Mouse (Mus musculus): Measurements from ENCODE around the gene Atl1. TPM values are rescaled to one million over a fixed set of nuclear protein-coding genes. Genes with fewer than 3 reads are reported as not detected.

The Atl1 gene
- total RNA-seq, 1 experiment from 2014 or later, result 4.8 TPM

GRCm38 (mm10) chr12:69877842-69878363, 14.5 kb upstream of the Atl1 start:
- ATAC-seq (replicated peaks in 1 of 2; ENCODE audit: insufficient read depth in 1 of 2, low FRiP score in 2 of 2, low TSS enrichment in 1 of 2, low read depth in 1 of 2, poor library complexity in 2 of 2, severe bottlenecking in 2 of 2), result no peak

- ATAC-seq (replicated peaks in 1 of 2; ENCODE audit: insufficient read depth in 1 of 2, low FRiP score in 2 of 2, low TSS enrichment in 1 of 2, low read depth in 1 of 2, poor library complexity in 2 of 2, severe bottlenecking in 2 of 2), result no peak
Observed at GRCm38 (mm10) chr12:69879172-69879665, 13.2 kb upstream of the Atl1 start.

- no peak for ATAC-seq (replicated peaks in 1 of 2; ENCODE audit: insufficient read depth in 1 of 2, low FRiP score in 2 of 2, low TSS enrichment in 1 of 2, low read depth in 1 of 2, poor library complexity in 2 of 2, severe bottlenecking in 2 of 2)
Observed at GRCm38 (mm10) chr12:69879739-69880138, 12.7 kb upstream of the Atl1 start.

- ATAC-seq (replicated peaks in 1 of 2; ENCODE audit: insufficient read depth in 1 of 2, low FRiP score in 2 of 2, low TSS enrichment in 1 of 2, low read depth in 1 of 2, poor library complexity in 2 of 2, severe bottlenecking in 2 of 2), result no peak
Observed at GRCm38 (mm10) chr12:69881198-69881905, 11.1 kb upstream of the Atl1 start.

- ATAC-seq (replicated peaks in 1 of 2; ENCODE audit: insufficient read depth in 1 of 2, low FRiP score in 2 of 2, low TSS enrichment in 1 of 2, low read depth in 1 of 2, poor library complexity in 2 of 2, severe bottlenecking in 2 of 2), result no peak
Observed at GRCm38 (mm10) chr12:69884053-69884452, 8.4 kb upstream of the Atl1 start.

GRCm38 (mm10) chr12:69885170-69885923, 7.1 kb upstream of the Atl1 start:
- ATAC-seq (replicated peaks in 1 of 2; ENCODE audit: insufficient read depth in 1 of 2, low FRiP score in 2 of 2, low TSS enrichment in 1 of 2, low read depth in 1 of 2, poor library complexity in 2 of 2, severe bottlenecking in 2 of 2), result no peak

GRCm38 (mm10) chr12:69887776-69888175, 4.6 kb upstream of the Atl1 start:
- ATAC-seq (replicated peaks in 1 of 2; ENCODE audit: insufficient read depth in 1 of 2, low FRiP score in 2 of 2, low TSS enrichment in 1 of 2, low read depth in 1 of 2, poor library complexity in 2 of 2, severe bottlenecking in 2 of 2), result no peak

GRCm38 (mm10) chr12:69888345-69888744, 4.1 kb upstream of the Atl1 start:
- ATAC-seq (replicated peaks in 1 of 2; ENCODE audit: insufficient read depth in 1 of 2, low FRiP score in 2 of 2, low TSS enrichment in 1 of 2, low read depth in 1 of 2, poor library complexity in 2 of 2, severe bottlenecking in 2 of 2), result no peak

- no peak for ATAC-seq (replicated peaks in 1 of 2; ENCODE audit: insufficient read depth in 1 of 2, low FRiP score in 2 of 2, low TSS enrichment in 1 of 2, low read depth in 1 of 2, poor library complexity in 2 of 2, severe bottlenecking in 2 of 2)
Observed at GRCm38 (mm10) chr12:69890051-69890450, 2.4 kb upstream of the Atl1 start.

GRCm38 (mm10) chr12:69890476-69890875, 1.9 kb upstream of the Atl1 start:
- ATAC-seq (replicated peaks in 1 of 2; ENCODE audit: insufficient read depth in 1 of 2, low FRiP score in 2 of 2, low TSS enrichment in 1 of 2, low read depth in 1 of 2, poor library complexity in 2 of 2, severe bottlenecking in 2 of 2), result no peak

- ATAC-seq (replicated peaks in 1 of 2; ENCODE audit: insufficient read depth in 1 of 2, low FRiP score in 2 of 2, low TSS enrichment in 1 of 2, low read depth in 1 of 2, poor library complexity in 2 of 2, severe bottlenecking in 2 of 2), result no peak
Observed at GRCm38 (mm10) chr12:69891721-69892120, 693 bp upstream of the Atl1 start.

- ATAC-seq (replicated peaks in 1 of 2; ENCODE audit: insufficient read depth in 1 of 2, low FRiP score in 2 of 2, low TSS enrichment in 1 of 2, low read depth in 1 of 2, poor library complexity in 2 of 2, severe bottlenecking in 2 of 2), result no peak
Observed at GRCm38 (mm10) chr12:69893927-69894326, 1.5 kb downstream of the Atl1 start.

GRCm38 (mm10) chr12:69895046-69895445, 2.6 kb downstream of the Atl1 start:
- no peak for ATAC-seq (replicated peaks in 1 of 2; ENCODE audit: insufficient read depth in 1 of 2, low FRiP score in 2 of 2, low TSS enrichment in 1 of 2, low read depth in 1 of 2, poor library complexity in 2 of 2, severe bottlenecking in 2 of 2)

- ATAC-seq (replicated peaks in 1 of 2; ENCODE audit: insufficient read depth in 1 of 2, low FRiP score in 2 of 2, low TSS enrichment in 1 of 2, low read depth in 1 of 2, poor library complexity in 2 of 2, severe bottlenecking in 2 of 2), result no peak
Observed at GRCm38 (mm10) chr12:69898119-69898518, 5.7 kb downstream of the Atl1 start.

GRCm38 (mm10) chr12:69904991-69905390, 12.6 kb downstream of the Atl1 start:
- no peak for ATAC-seq (replicated peaks in 1 of 2; ENCODE audit: insufficient read depth in 1 of 2, low FRiP score in 2 of 2, low TSS enrichment in 1 of 2, low read depth in 1 of 2, poor library complexity in 2 of 2, severe bottlenecking in 2 of 2)

GRCm38 (mm10) chr12:69907667-69908510, 15.5 kb downstream of the Atl1 start:
- peak; percentile 68 to 74 for ATAC-seq (replicated peaks in 1 of 2; ENCODE audit: insufficient read depth in 1 of 2, low FRiP score in 2 of 2, low TSS enrichment in 1 of 2, low read depth in 1 of 2, poor library complexity in 2 of 2, severe bottlenecking in 2 of 2)

GRCm38 (mm10) chr12:69908511-69908900, 16.1 kb downstream of the Atl1 start:
- no peak for ATAC-seq (replicated peaks in 1 of 2; ENCODE audit: insufficient read depth in 1 of 2, low FRiP score in 2 of 2, low TSS enrichment in 1 of 2, low read depth in 1 of 2, poor library complexity in 2 of 2, severe bottlenecking in 2 of 2)

GRCm38 (mm10) chr12:69911906-69912305, 19.5 kb downstream of the Atl1 start:
- no peak for ATAC-seq (replicated peaks in 1 of 2; ENCODE audit: insufficient read depth in 1 of 2, low FRiP score in 2 of 2, low TSS enrichment in 1 of 2, low read depth in 1 of 2, poor library complexity in 2 of 2, severe bottlenecking in 2 of 2)

Measured in hematopoietic stem cell, adult 5-6 weeks (primary cell).